Comparison of ENCODE assay signal across 17 mouse cellular contexts in the genomic region with DNA sequence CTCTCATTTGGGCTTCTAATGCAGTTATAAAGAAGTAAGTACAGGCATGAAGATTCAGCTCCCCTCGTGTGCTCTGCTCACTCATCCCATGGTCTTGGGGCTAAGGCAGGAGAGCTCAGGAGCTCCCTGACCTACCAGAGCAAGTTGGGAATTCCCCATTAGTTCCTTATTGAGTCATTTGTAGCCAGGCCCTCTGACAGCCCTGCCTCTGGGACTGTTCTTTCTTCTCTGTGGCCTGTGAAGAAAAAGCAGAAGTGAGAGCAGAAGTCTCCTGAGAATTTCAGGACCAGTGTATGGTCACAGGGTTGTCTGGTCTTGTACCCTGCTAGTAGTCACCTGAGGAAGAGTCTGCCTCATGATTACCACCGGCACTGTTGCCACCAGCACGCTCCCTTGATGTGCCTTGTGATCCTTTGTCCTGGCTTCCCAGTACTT. TPM values are rescaled to one million over a fixed set of nuclear protein-coding genes. Genes with fewer than 3 reads are reported as not detected.
DNase-seq lines count a peak whose midpoint lies in the region; ATAC-seq lines count a peak whose summit lies in the region.
"Had no signal": no experiment of that assay in that cellular context is flagged by ENCODE, and none has a peak within 500 bp of the region (broad histone marks: within the 10 kb centered on the region; RNA-seq: fewer than 3 reads in every experiment).

No protein-coding gene starts in this region.

- H3K4me2 ChIP-seq in hindbrain, embryonic 14.5 days (replicated peaks): no peak overlapping the region
- H3K4me2 ChIP-seq: embryonic facial prominence, embryonic 12.5 days; forebrain, embryonic 12.5 days; stomach, embryonic 15.5 days had no signal

- H3K4me3 ChIP-seq in hindbrain, embryonic 14.5 days (replicated peaks; ENCODE audit: low read length): no peak overlapping the region
- no peak overlapping the region for H3K4me3 ChIP-seq in midbrain, embryonic 10.5 days
- H3K4me3 ChIP-seq: embryonic facial prominence, embryonic 12.5 days; forebrain, embryonic 12.5 days; stomach, embryonic 15.5 days had no signal

- H3K36me3 ChIP-seq in hindbrain, embryonic 14.5 days (replicated peaks; ENCODE audit: control insufficient read depth, insufficient read depth): no peaks in the 10 kb centered on the region
- H3K36me3 ChIP-seq in midbrain, embryonic 10.5 days: no peaks in the 10 kb centered on the region
- H3K36me3 ChIP-seq: embryonic facial prominence, embryonic 12.5 days; forebrain, embryonic 12.5 days; stomach, embryonic 15.5 days had no signal

- 85% methylated on average over 3 of the region's 3 CpGs for WGBS in hindbrain, embryonic 14.5 days
- WGBS in midbrain, embryonic 10.5 days: 89% methylated on average over 3 of the region's 3 CpGs

- no peaks in the 10 kb centered on the region for H3K27me3 ChIP-seq in hindbrain, embryonic 14.5 days (ENCODE audit: control insufficient read depth, insufficient read depth, low read length)
- no peaks in the 10 kb centered on the region for H3K27me3 ChIP-seq in midbrain, embryonic 10.5 days (ENCODE audit: low read depth, poor library complexity, severe bottlenecking)
- H3K27me3 ChIP-seq: embryonic facial prominence, embryonic 12.5 days; forebrain, embryonic 12.5 days; stomach, embryonic 15.5 days had no signal

- peak; percentile 91 for ATAC-seq in megakaryocyte progenitor cell, adult 5-6 weeks (replicated peaks; ENCODE audit: poor library complexity)
- no peak for ATAC-seq in hindbrain, embryonic 14.5 days (ENCODE audit: low FRiP score)
- ATAC-seq: midbrain, embryonic 16.5 days had no signal

- H3K4me1 ChIP-seq in hindbrain, embryonic 14.5 days (replicated peaks; ENCODE audit: control insufficient read depth, insufficient read depth, low read length): no peaks in the 10 kb centered on the region
- no peaks in the 10 kb centered on the region for H3K4me1 ChIP-seq in midbrain, embryonic 10.5 days
- H3K4me1 ChIP-seq: forebrain, embryonic 12.5 days had no signal

- no peaks in the 10 kb centered on the region for H3K9me3 ChIP-seq in hindbrain, embryonic 14.5 days (ENCODE audit: control insufficient read depth, low read length)
- no peaks in the 10 kb centered on the region for H3K9me3 ChIP-seq in midbrain, embryonic 10.5 days (replicated peaks)
- H3K9me3 ChIP-seq: embryonic facial prominence, embryonic 12.5 days; forebrain, embryonic 12.5 days; stomach, embryonic 15.5 days had no signal

- DNase-seq in layer of hippocampus, adult 9-11 months: peak; percentile 65
- DNase-seq in layer of hippocampus, adult 9-10 months (ENCODE audit: low spot score): no peak
- peak; percentile 53 for DNase-seq in CD4-positive, CD25-positive, alpha-beta regulatory T cell, adult 2 months (ENCODE audit: low read depth, low spot score)
- peak; percentile 58 for DNase-seq in adipocyte (ENCODE audit: low spot score)
- DNase-seq in adrenal gland, adult 2 months: no peak
- DNase-seq in hindbrain, embryonic 14.5 days (ENCODE audit: low spot score): no peak
- no peak for DNase-seq in midbrain, embryonic 10.5 days (ENCODE audit: low spot score)
- DNase-seq: cerebellum, adult 9-11 months; gastrocnemius, postnatal 36 days; heart, postnatal 10 days; kidney, postnatal 4 days had no signal

- no peak overlapping the region for H3K9ac ChIP-seq in hindbrain, embryonic 14.5 days
- H3K9ac ChIP-seq: embryonic facial prominence, embryonic 12.5 days; forebrain, embryonic 12.5 days; stomach, embryonic 15.5 days had no signal

- no peak overlapping the region for H3K27ac ChIP-seq in hindbrain, embryonic 14.5 days
- no peak overlapping the region for H3K27ac ChIP-seq in midbrain, embryonic 10.5 days (replicated peaks)
- H3K27ac ChIP-seq: embryonic facial prominence, embryonic 12.5 days; forebrain, embryonic 12.5 days; stomach, embryonic 15.5 days had no signal

RNA-seq across cellular contexts. Expression of gene Tbc1d10a, which starts 9.0 kb away (rescaled TPM):
- total RNA-seq in megakaryocyte progenitor cell, adult 5-6 weeks (2015): 1.9 and 2.7 TPM in 2 replicates
- 4.3 and 8.0 TPM in 2 replicates for total RNA-seq in megakaryocyte progenitor cell, adult 5-6 weeks (2017)
- total RNA-seq in adrenal gland, adult 2 months (2021): 10 to 100 TPM; 13.7 to 16.2 TPM
- polyA plus RNA-seq in adrenal gland, adult 2 months (2012; rRNA removed): 35.3 and 38.3 TPM in 2 replicates
- 23.7 and 25.6 TPM in 2 replicates for polyA plus RNA-seq in hindbrain, embryonic 14.5 days (2014; fragmentation: Nextera tagmentation; extraction: Ambion mirVana)
- polyA plus RNA-seq in midbrain, embryonic 10.5 days (2016; fragmentation: Nextera tagmentation; extraction: Ambion mirVana): 26.3 and 26.4 TPM in 2 replicates

RNA-seq across cellular contexts. Expression of gene Castor1, which starts 22.4 kb away (rescaled TPM):
- total RNA-seq in megakaryocyte progenitor cell, adult 5-6 weeks (2015): 0.59 and 0.61 TPM in 2 replicates
- 0.42 and 0.47 TPM in 2 replicates for total RNA-seq in megakaryocyte progenitor cell, adult 5-6 weeks (2017)
- 1 to 10 TPM; 3.5 to 4.1 TPM for total RNA-seq in adrenal gland, adult 2 months (2021)
- 11.6 and 14.6 TPM in 2 replicates for polyA plus RNA-seq in adrenal gland, adult 2 months (2012; rRNA removed)
- polyA plus RNA-seq in hindbrain, embryonic 14.5 days (2014; fragmentation: Nextera tagmentation; extraction: Ambion mirVana): 3.8 and 4.5 TPM in 2 replicates
- polyA plus RNA-seq in midbrain, embryonic 10.5 days (2016; fragmentation: Nextera tagmentation; extraction: Ambion mirVana): 2.7 and 3.4 TPM in 2 replicates

RNA-seq across cellular contexts. Expression of gene Sf3a1, which starts 35.5 kb away (rescaled TPM):
- 64.8 and 65.7 TPM in 2 replicates for total RNA-seq in megakaryocyte progenitor cell, adult 5-6 weeks (2015)
- total RNA-seq in megakaryocyte progenitor cell, adult 5-6 weeks (2017): 35.3 and 40.0 TPM in 2 replicates
- 10 to 100 TPM; 47.0 to 52.5 TPM for total RNA-seq in adrenal gland, adult 2 months (2021)
- polyA plus RNA-seq in adrenal gland, adult 2 months (2012; rRNA removed): 36.4 and 39.8 TPM in 2 replicates
- polyA plus RNA-seq in hindbrain, embryonic 14.5 days (2014; fragmentation: Nextera tagmentation; extraction: Ambion mirVana): 49.3 and 54.7 TPM in 2 replicates
- polyA plus RNA-seq in midbrain, embryonic 10.5 days (2016; fragmentation: Nextera tagmentation; extraction: Ambion mirVana): 95.2 and 97.1 TPM in 2 replicates

RNA-seq across cellular contexts. Expression of gene Ccdc157, which starts 35.5 kb away (rescaled TPM):
- 0.44 and 0.54 TPM in 2 replicates for total RNA-seq in megakaryocyte progenitor cell, adult 5-6 weeks (2015)
- 0.67 and 0.95 TPM in 2 replicates for total RNA-seq in megakaryocyte progenitor cell, adult 5-6 weeks (2017)
- total RNA-seq in adrenal gland, adult 2 months (2021): 10 to 100 TPM; 10.3 to 13.1 TPM
- polyA plus RNA-seq in adrenal gland, adult 2 months (2012; rRNA removed): 9.3 and 11.3 TPM in 2 replicates
- 6.3 and 7.3 TPM in 2 replicates for polyA plus RNA-seq in hindbrain, embryonic 14.5 days (2014; fragmentation: Nextera tagmentation; extraction: Ambion mirVana)
- 6.9 and 8.3 TPM in 2 replicates for polyA plus RNA-seq in midbrain, embryonic 10.5 days (2016; fragmentation: Nextera tagmentation; extraction: Ambion mirVana)

RNA-seq across cellular contexts. Expression of gene Osm, which starts 40.6 kb away (rescaled TPM):
- 11.4 and 20.2 TPM in 2 replicates for total RNA-seq in megakaryocyte progenitor cell, adult 5-6 weeks (2015)
- total RNA-seq in megakaryocyte progenitor cell, adult 5-6 weeks (2017): 8.4 and 26.8 TPM in 2 replicates
- total RNA-seq in adrenal gland, adult 2 months (2021): under 1 TPM in 1 of 2 experiments, not detected in 1; 0.45 TPM
- polyA plus RNA-seq in adrenal gland, adult 2 months (2012; rRNA removed): 0.13 and 0.17 TPM in 2 replicates
- not detected in 2 replicates for polyA plus RNA-seq in hindbrain, embryonic 14.5 days (2014; fragmentation: Nextera tagmentation; extraction: Ambion mirVana)
- 0.05 TPM in 1 of 2 replicates, not detected in the other for polyA plus RNA-seq in midbrain, embryonic 10.5 days (2016; fragmentation: Nextera tagmentation; extraction: Ambion mirVana)
- total RNA-seq: gastrocnemius, postnatal 36 days; heart, postnatal 10 days; left cerebral cortex, postnatal 14 days had no signal
- polyA plus RNA-seq: embryonic facial prominence, embryonic 12.5 days; forebrain, embryonic 12.5 days had no signal

Comparison
In these comparisons a context has a peak if more than half of its experiments do, and no peak if none do; other contexts are left out.
1. DNase-seq: peak in layer of hippocampus, adult 9-11 months (single experiment), CD4-positive, CD25-positive, alpha-beta regulatory T cell, adult 2 months (single experiment) and adipocyte (single experiment); none in layer of hippocampus, adult 9-10 months (single experiment), adrenal gland, adult 2 months (single experiment), hindbrain, embryonic 14.5 days (single experiment) and midbrain, embryonic 10.5 days (single experiment).